Comparison of ENCODE assay signal across 8 mouse cellular contexts in the genomic region with DNA sequence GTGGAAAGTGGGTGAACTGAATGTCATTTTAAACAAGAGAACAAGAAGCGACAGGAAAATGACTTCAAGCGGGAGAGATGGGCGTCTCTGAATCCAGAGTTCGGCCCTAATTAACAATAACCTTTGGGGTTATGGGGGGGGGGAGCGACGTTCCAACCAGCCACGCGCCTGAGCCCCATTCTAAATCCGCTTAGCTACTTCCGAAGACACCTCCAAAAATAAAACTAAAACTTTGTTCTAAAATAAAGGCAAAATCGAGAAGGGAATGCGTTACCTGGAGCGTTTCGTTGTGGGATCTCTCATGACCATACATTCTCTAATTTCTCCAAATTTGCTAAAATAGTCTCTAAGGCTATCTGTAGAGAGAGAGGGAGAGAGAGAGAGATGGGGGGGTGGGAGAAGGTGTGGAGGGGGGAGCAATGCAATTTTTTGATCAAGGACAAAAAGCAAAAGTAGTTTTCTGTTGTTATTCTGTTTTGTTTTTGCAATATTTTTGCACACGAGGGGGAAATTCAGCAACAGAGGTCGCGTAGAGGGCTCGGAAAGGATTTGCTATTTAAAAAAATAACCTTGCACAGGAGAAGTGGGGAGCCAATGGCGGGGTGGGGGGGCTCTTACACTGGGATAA. TPM values are rescaled to one million over a fixed set of nuclear protein-coding genes. Genes with fewer than 3 reads are reported as not detected.
DNase-seq lines count a peak whose midpoint lies in the region; ATAC-seq and TF ChIP-seq lines count a peak whose summit lies in the region.

No protein-coding gene starts in this region.

- ATAC-seq in limb, embryonic 12.5 days (ENCODE audit: insufficient number of reproducible peaks, insufficient read depth, low FRiP score, low TSS enrichment, low read depth), result no peak

- TF ChIP-seq POLR2A in spleen, adult 2 months (IDR thresholded peaks at IDR 0.05; ENCODE audit: low read depth, low read length), result no peak

- peaks cover 4% of the 10 kb centered on the region for H3K36me3 ChIP-seq in spleen, adult 2 months (ENCODE audit: control insufficient read depth, insufficient read depth, low read length)
- peaks cover 35% of the 10 kb centered on the region for H3K36me3 ChIP-seq in forebrain, embryonic 10.5 days (replicated peaks)
- H3K36me3 ChIP-seq in limb, embryonic 12.5 days, result peaks cover 5% of the 10 kb centered on the region
- peaks cover 4% of the 10 kb centered on the region for H3K36me3 ChIP-seq in splenic B cell, adult 2 months (ENCODE audit: control insufficient read depth, insufficient read depth, low read length, poor library complexity, severe bottlenecking)

- peak overlapping the region; percentile 83 for H3K4me2 ChIP-seq in limb, embryonic 12.5 days

- H3K27me3 ChIP-seq in spleen, adult 2 months (ENCODE audit: control insufficient read depth, insufficient read depth, low read length), result no peaks in the 10 kb centered on the region
- H3K27me3 ChIP-seq in forebrain, embryonic 10.5 days (ENCODE audit: poor library complexity, severe bottlenecking), result peaks cover 8% of the 10 kb centered on the region; the same call in 1 of the 2 replicates
- H3K27me3 ChIP-seq in limb, embryonic 12.5 days, result no peaks in the 10 kb centered on the region
- H3K27me3 ChIP-seq in splenic B cell, adult 2 months (ENCODE audit: control insufficient read depth, insufficient read depth, low read length, poor library complexity, severe bottlenecking), result no peaks in the 10 kb centered on the region

- DNase-seq in spleen, adult 2 months (ENCODE audit: low read depth in 1 of 2, low spot score in 2 of 2), result no peak
- no peak for DNase-seq in spleen, postnatal 14 days (ENCODE audit: low spot score in 2 of 2)
- DNase-seq in forebrain, embryonic 10.5 days (ENCODE audit: extremely low spot score, low spot score), result no peak
- peak; percentile 15 for DNase-seq in splenic B cell, adult 2 months (ENCODE audit: low read depth, low spot score)
- DNase-seq in layer of hippocampus, adult 8-10 months (ENCODE audit: low spot score in 2 of 2), result no peak
- no peak for DNase-seq in cerebellum, adult 8-10 months
- DNase-seq in yolk sac, embryonic 10.5 days (ENCODE audit: low spot score), result no peak

- under 1% methylated on average over 19 of the region's 19 CpGs for WGBS in spleen, adult 2 months
- under 1% methylated on average over 19 of the region's 19 CpGs for WGBS in forebrain, embryonic 10.5 days
- under 1% methylated on average over 19 of the region's 19 CpGs for WGBS in limb, embryonic 12.5 days

- no peak for TF ChIP-seq CTCF in spleen, adult 2 months (IDR thresholded peaks at IDR 0.05; ENCODE audit: extremely low read depth, insufficient read depth, insufficient read length, insufficient replicate concordance)

- H3K9ac ChIP-seq in limb, embryonic 12.5 days (replicated peaks), result peak overlapping the region; percentile 98

- H3K9me3 ChIP-seq in forebrain, embryonic 10.5 days, result no peaks in the 10 kb centered on the region
- H3K9me3 ChIP-seq in limb, embryonic 12.5 days, result no peaks in the 10 kb centered on the region

- H3K4me3 ChIP-seq in spleen, adult 2 months (ENCODE audit: extremely low read depth, insufficient read depth, insufficient read length), result peak overlapping the region; percentile 75
- peak overlapping the region; percentile 97 for H3K4me3 ChIP-seq in forebrain, embryonic 10.5 days
- peak overlapping the region; percentile 93 for H3K4me3 ChIP-seq in limb, embryonic 12.5 days (replicated peaks)

- H3K27ac ChIP-seq in spleen, adult 2 months (ENCODE audit: insufficient read depth, low read length), result no peak overlapping the region
- H3K27ac ChIP-seq in forebrain, embryonic 10.5 days, result peak overlapping the region; percentile 100
- peak overlapping the region; percentile 93 for H3K27ac ChIP-seq in limb, embryonic 12.5 days

- H3K4me1 ChIP-seq in spleen, adult 2 months (ENCODE audit: control insufficient read depth, insufficient read depth, insufficient read length), result peaks cover 5% of the 10 kb centered on the region
- H3K4me1 ChIP-seq in forebrain, embryonic 10.5 days, result peaks cover 72% of the 10 kb centered on the region
- H3K4me1 ChIP-seq in limb, embryonic 12.5 days (replicated peaks), result peaks cover 39% of the 10 kb centered on the region

RNA-seq across cellular contexts. Expression of a gene that starts 1.2 kb away (rescaled TPM):
- polyA plus RNA-seq in spleen, adult 2 months (2012; rRNA removed), result 14.2 and 18.5 TPM in 2 replicates
- 19.2 and 20.4 TPM in 2 replicates for polyA plus RNA-seq in forebrain, embryonic 10.5 days (2016; fragmentation: Nextera tagmentation; extraction: Ambion mirVana)
- polyA plus RNA-seq in limb, embryonic 12.5 days (2016; fragmentation: Nextera tagmentation; extraction: Ambion mirVana), result 16.8 and 24.0 TPM in 2 replicates
- total RNA-seq in layer of hippocampus, adult 8-10 months (2022), result 100 to 1,000 TPM; 102 to 121 (median 109) TPM
